Mouse (Mus musculus): ENCODE results near the gene Shroom2. TPM values are rescaled to one million over a fixed set of nuclear protein-coding genes. Genes with fewer than 3 reads are reported as not detected.

The Shroom2 gene
- polyA plus RNA-seq, 1 experiment from 2014 or later: 5.2 TPM

- Histone ChIP-seq H3K27ac (ENCODE audit: low read length) (no peak overlapping the region), H3K9me3 (replicated peaks; ENCODE audit: control insufficient read depth, low read length) (no peaks in the 10 kb centered on the region), H3K4me3 (replicated peaks; ENCODE audit: low read length) (no peak overlapping the region), H3K9ac (ENCODE audit: low read length) (no peak overlapping the region), H3K27me3 (ENCODE audit: control insufficient read depth, insufficient read depth, low read length) (no peaks in the 10 kb centered on the region; the same call in 1 of the 2 replicates), H3K36me3 (ENCODE audit: control insufficient read depth, insufficient read depth, low read length) (no peaks in the 10 kb centered on the region), H3K4me1 (ENCODE audit: control insufficient read depth, insufficient read depth, low read length) (no peaks in the 10 kb centered on the region), H3K4me2 (ENCODE audit: low read depth, low read length) (no peak overlapping the region)
- 55% methylated on average over 2 of the region's 2 CpGs for WGBS
- no peak for ATAC-seq (ENCODE audit: insufficient read depth, low FRiP score)
Measured at GRCm38 (mm10) chrX:152642627-152643026, 126.6 kb downstream of the Shroom2 start.

DNA sequence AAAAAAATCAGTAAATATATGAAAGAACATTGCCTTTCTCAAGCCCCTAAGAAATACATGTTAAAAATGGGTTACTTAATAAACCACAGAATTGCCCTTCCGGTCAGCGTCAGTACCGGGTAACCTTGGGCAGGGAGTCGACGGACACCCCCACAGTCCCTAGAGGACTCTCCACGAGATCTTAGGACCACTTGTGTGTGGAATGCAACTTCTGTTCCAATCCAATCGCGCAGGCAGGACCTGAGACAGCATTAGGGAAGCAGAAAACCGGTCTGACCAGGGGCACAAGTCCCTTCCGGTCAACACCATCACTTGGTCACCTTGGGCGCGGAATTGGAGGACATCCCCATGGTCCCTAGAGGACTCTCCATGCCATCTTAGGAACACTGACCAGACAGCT, 133.9 kb downstream of the Shroom2 start:
- no peaks in the 10 kb centered on the region for H3K9me3 ChIP-seq (replicated peaks; ENCODE audit: control insufficient read depth, low read length)
- ATAC-seq (ENCODE audit: insufficient read depth, low FRiP score): no peak
- H3K27me3 ChIP-seq (ENCODE audit: control insufficient read depth, insufficient read depth, low read length): no peaks in the 10 kb centered on the region
- no peak overlapping the region for H3K27ac ChIP-seq (ENCODE audit: low read length)
- no peaks in the 10 kb centered on the region for H3K36me3 ChIP-seq (ENCODE audit: control insufficient read depth, insufficient read depth, low read length)
- H3K4me2 ChIP-seq (ENCODE audit: low read depth, low read length): no peak overlapping the region
- WGBS: 94% methylated on average over 12 of the region's 12 CpGs
- H3K9ac ChIP-seq (ENCODE audit: low read length): no peak overlapping the region
- no peaks in the 10 kb centered on the region for H3K4me1 ChIP-seq (ENCODE audit: control insufficient read depth, insufficient read depth, low read length)
- no peak overlapping the region for H3K4me3 ChIP-seq (replicated peaks; ENCODE audit: low read length)

- Histone ChIP-seq H3K27ac (ENCODE audit: low read length) (no peak overlapping the region), H3K4me2 (ENCODE audit: low read depth, low read length) (no peak overlapping the region), H3K27me3 (ENCODE audit: control insufficient read depth, insufficient read depth, low read length) (no peaks in the 10 kb centered on the region), H3K9ac (ENCODE audit: low read length) (no peak overlapping the region), H3K4me3 (replicated peaks; ENCODE audit: low read length) (no peak overlapping the region), H3K9me3 (replicated peaks; ENCODE audit: control insufficient read depth, low read length) (no peaks in the 10 kb centered on the region), H3K36me3 (ENCODE audit: control insufficient read depth, insufficient read depth, low read length) (no peaks in the 10 kb centered on the region), H3K4me1 (ENCODE audit: control insufficient read depth, insufficient read depth, low read length) (no peaks in the 10 kb centered on the region)
- WGBS: 84% methylated on average over 2 of the region's 2 CpGs
- ATAC-seq (ENCODE audit: insufficient read depth, low FRiP score): no peak
Measured at GRCm38 (mm10) chrX:152621407-152621806, 147.9 kb downstream of the Shroom2 start.

GRCm38 (mm10) chrX:152620917-152621316, 148.3 kb downstream of the Shroom2 start:
- Histone ChIP-seq H3K9me3 (replicated peaks; ENCODE audit: control insufficient read depth, low read length) (no peaks in the 10 kb centered on the region), H3K27me3 (ENCODE audit: control insufficient read depth, insufficient read depth, low read length) (no peaks in the 10 kb centered on the region), H3K27ac (ENCODE audit: low read length) (no peak overlapping the region), H3K4me1 (ENCODE audit: control insufficient read depth, insufficient read depth, low read length) (no peaks in the 10 kb centered on the region), H3K4me2 (ENCODE audit: low read depth, low read length) (no peak overlapping the region), H3K9ac (ENCODE audit: low read length) (no peak overlapping the region), H3K36me3 (ENCODE audit: control insufficient read depth, insufficient read depth, low read length) (no peaks in the 10 kb centered on the region), H3K4me3 (replicated peaks; ENCODE audit: low read length) (no peak overlapping the region)
- no peak for ATAC-seq (ENCODE audit: insufficient read depth, low FRiP score)

GRCm38 (mm10) chrX:152618464-152618863, 150.8 kb downstream of the Shroom2 start:
- no peak overlapping the region for H3K27ac ChIP-seq (ENCODE audit: low read length)
- no peaks in the 10 kb centered on the region for H3K4me1 ChIP-seq (ENCODE audit: control insufficient read depth, insufficient read depth, low read length)
- no peaks in the 10 kb centered on the region for H3K27me3 ChIP-seq (ENCODE audit: control insufficient read depth, insufficient read depth, low read length)
- H3K9me3 ChIP-seq (replicated peaks; ENCODE audit: control insufficient read depth, low read length): no peaks in the 10 kb centered on the region
- H3K9ac ChIP-seq (ENCODE audit: low read length): no peak overlapping the region
- H3K4me3 ChIP-seq (replicated peaks; ENCODE audit: low read length): no peak overlapping the region
- H3K4me2 ChIP-seq (ENCODE audit: low read depth, low read length): no peak overlapping the region
- no peak for ATAC-seq (ENCODE audit: insufficient read depth, low FRiP score)
- WGBS: 71% methylated on average over 1 of the region's 1 CpGs
- no peaks in the 10 kb centered on the region for H3K36me3 ChIP-seq (ENCODE audit: control insufficient read depth, insufficient read depth, low read length)

GRCm38 (mm10) chrX:152563034-152563433, 206.2 kb downstream of the Shroom2 start, which contains the start of gene Cldn34a:
TSS of gene Cldn34a (plus strand) at chrX:152563334.
- no peak within 1 kb of the TSS for H3K4me3 ChIP-seq (replicated peaks; ENCODE audit: low read length)
- H3K4me2 ChIP-seq (ENCODE audit: low read depth, low read length): no peak within 1 kb of the TSS
- no peaks in the 10 kb centered on the region for H3K4me1 ChIP-seq (ENCODE audit: control insufficient read depth, insufficient read depth, low read length)
- ATAC-seq (ENCODE audit: insufficient read depth, low FRiP score): no peak
- no peak within 1 kb of the TSS for H3K27ac ChIP-seq (ENCODE audit: low read length)
- no peaks in the 10 kb centered on the region for H3K36me3 ChIP-seq (ENCODE audit: control insufficient read depth, insufficient read depth, low read length)
- no peaks in the 10 kb centered on the region for H3K9me3 ChIP-seq (replicated peaks; ENCODE audit: control insufficient read depth, low read length)
- peaks cover 6% of the 10 kb centered on the region; the same call in 1 of the 2 replicates for H3K27me3 ChIP-seq (ENCODE audit: control insufficient read depth, insufficient read depth, low read length)
- H3K9ac ChIP-seq (ENCODE audit: low read length): no peak within 1 kb of the TSS
- 72% methylated on average over 2 of the region's 2 CpGs for whole genome bisulfite sequencing

Other genes with a start within 250 kb of the Shroom2 start
- gene Cldn34a, start 206.1 kb downstream of the Shroom2 start, polyA plus RNA-seq (2015; fragmentation: Nextera tagmentation; extraction: Ambion mirVana): not detected in 2 replicates
- gene Gpr143, start 12.5 kb upstream of the Shroom2 start, polyA plus RNA-seq (2015; fragmentation: Nextera tagmentation; extraction: Ambion mirVana): 0.19 TPM in 1 of 2 replicates, not detected in the other
- gene Usp51, start 237.0 kb upstream of the Shroom2 start, polyA plus RNA-seq (2015; fragmentation: Nextera tagmentation; extraction: Ambion mirVana): 0.56 and 0.59 TPM in 2 replicates

All from stomach, embryonic 16.5 days (tissue).